Mouse (Mus musculus): ENCODE data around the gene Cds2.

GRCm38 (mm10) chr2:132301436-132301835 is 38.5 kb downstream of the Cds2 start:
- no peak for TF ChIP-seq CTCF (IDR thresholded peaks at IDR 0.05; ENCODE audit: insufficient read depth, low read length)
- no peak for TF ChIP-seq POLR2A (IDR thresholded peaks at IDR 0.05; ENCODE audit: borderline replicate concordance, extremely low read depth, low read depth, low read length)
